Mouse (Mus musculus): ENCODE data around the gene Gpr155.

DNA sequence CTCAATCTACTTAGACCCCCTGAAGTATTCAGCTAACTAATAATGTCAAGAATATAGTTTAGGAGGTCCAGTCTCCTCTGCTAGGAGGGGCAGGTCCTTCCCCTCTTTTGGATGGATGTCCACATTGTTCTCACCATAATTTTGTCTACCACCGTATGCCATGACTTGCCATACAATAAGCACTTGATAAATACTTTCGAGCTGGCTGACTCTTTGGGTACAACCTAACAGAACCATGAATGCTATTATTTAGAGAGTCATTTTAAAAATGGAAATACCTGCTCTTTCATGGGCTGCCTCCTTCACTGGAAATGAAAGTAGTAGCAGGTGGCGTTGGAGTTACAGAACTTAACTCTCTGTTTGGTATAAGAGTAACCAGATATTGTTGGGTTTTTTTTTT, 3.6 kb upstream of the Gpr155 start:
- TF ChIP-seq E2F4 (IDR thresholded peaks at IDR 0.05; ENCODE audit: insufficient read depth) (no peak), POLR2A (IDR thresholded peaks at IDR 0.05; ENCODE audit: insufficient read length, low read depth) (no peak), MYOG (IDR thresholded peaks at IDR 0.05; ENCODE audit: control insufficient read depth in 1 of 3, insufficient read depth in 1 of 3, insufficient read length in 2 of 3, low read depth in 2 of 3) (no peak), CEBPB (IDR thresholded peaks at IDR 0.05; ENCODE audit: insufficient read depth, poor library complexity, severe bottlenecking) (no peak), POLR2AphosphoS2 (IDR thresholded peaks at IDR 0.05; ENCODE audit: insufficient read length, low read depth) (no peak), SRF (IDR thresholded peaks at IDR 0.05; ENCODE audit: control insufficient read depth, insufficient read length, low read depth) (no peak), USF1 (IDR thresholded peaks at IDR 0.05; ENCODE audit: low read depth) (no peak), MAX (IDR thresholded peaks at IDR 0.05; ENCODE audit: low read depth) (no peak)

All from myocyte (in vitro differentiated cells).